Mouse (Mus musculus) lung, adult 2 months (tissue): ENCODE results near the gene Slc9b2. TPM values are rescaled to one million over a fixed set of nuclear protein-coding genes. Genes with fewer than 3 reads are reported as not detected.

Source experiments
- DNase-seq: peaks from one replicate; pipeline ENCODE4 v3.0.0; 2022
- H3K4me1 ChIP-seq: fragments of 200-500 bp; 2 replicates; pipeline ENCODE4 v1.6.1; 2011; ENCODE audit warnings: low read length; ENCODE audit not compliant: control insufficient read depth, insufficient read depth
- H3K4me3 ChIP-seq: fragments of 200-500 bp; replicated peaks from 2 replicates; pipeline ENCODE3; 2011; ENCODE audit warnings: low read depth, mild to moderate bottlenecking, control low read depth, low read length; ENCODE audit errors: extremely low read depth
- CTCF ChIP-seq: fragments of 200-500 bp; IDR thresholded peaks from 2 replicates; pipeline ENCODE4 v1.5.1; 2011; ENCODE audit warnings: mild to moderate bottlenecking, low read length, control low read depth; ENCODE audit not compliant: insufficient read depth
- POLR2A ChIP-seq: fragments of 200-500 bp; IDR thresholded peaks from 2 replicates; pipeline ENCODE4 v1.6.1; 2011; ENCODE audit warnings: low read depth, mild to moderate bottlenecking, control low read depth, low read length, borderline replicate concordance; ENCODE audit errors: extremely low read depth
- WGBS: fragments of 180-500 bp; shearing (Covaris S2); methylation state at CpG from one replicate; pipeline ENCODE4 v1.1.7; 2018; 5-methylcytosine and 5-hydroxymethylcytosine counted together
- polyA plus RNA-seq: library from polyadenylated mRNA; depleted of rRNA; stranded (reverse); fragments of >200 nt; gene quantifications from 2 replicates; pipeline ENCODE4 v1.2.3, GENCODE M21; 2012

Gene Slc9b2
- polyA plus RNA-seq, 1 experiment: 0.14 TPM

DNA sequence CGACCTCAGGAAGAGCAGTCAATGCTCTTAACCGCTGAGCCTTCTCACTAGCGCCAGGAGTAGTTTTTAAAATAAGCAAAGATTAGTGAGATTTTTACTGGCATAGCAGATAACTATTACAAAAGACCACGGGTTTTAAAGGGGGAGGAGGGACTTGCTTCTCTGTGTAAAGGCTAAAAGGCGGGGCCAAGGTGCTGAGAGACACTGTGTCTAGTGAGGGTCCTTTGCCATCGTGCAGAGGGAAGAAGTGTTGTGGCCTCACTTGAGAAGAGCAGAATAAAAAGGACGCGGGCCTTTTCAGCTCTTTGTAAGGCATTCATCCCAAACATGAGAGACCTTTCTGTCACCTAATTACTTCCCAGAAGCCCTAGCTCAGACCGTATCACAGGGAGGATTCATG, 2.9 kb upstream of the Slc9b2 start:
- TF ChIP-seq CTCF (no peak), POLR2A (no peak)
- Histone ChIP-seq H3K4me3 (no peak overlapping the region), H3K4me1 (no peaks in the 10 kb centered on the region)
- WGBS: 43% methylated on average over 9 of the region's 9 CpGs
- no peak for DNase-seq

DNA sequence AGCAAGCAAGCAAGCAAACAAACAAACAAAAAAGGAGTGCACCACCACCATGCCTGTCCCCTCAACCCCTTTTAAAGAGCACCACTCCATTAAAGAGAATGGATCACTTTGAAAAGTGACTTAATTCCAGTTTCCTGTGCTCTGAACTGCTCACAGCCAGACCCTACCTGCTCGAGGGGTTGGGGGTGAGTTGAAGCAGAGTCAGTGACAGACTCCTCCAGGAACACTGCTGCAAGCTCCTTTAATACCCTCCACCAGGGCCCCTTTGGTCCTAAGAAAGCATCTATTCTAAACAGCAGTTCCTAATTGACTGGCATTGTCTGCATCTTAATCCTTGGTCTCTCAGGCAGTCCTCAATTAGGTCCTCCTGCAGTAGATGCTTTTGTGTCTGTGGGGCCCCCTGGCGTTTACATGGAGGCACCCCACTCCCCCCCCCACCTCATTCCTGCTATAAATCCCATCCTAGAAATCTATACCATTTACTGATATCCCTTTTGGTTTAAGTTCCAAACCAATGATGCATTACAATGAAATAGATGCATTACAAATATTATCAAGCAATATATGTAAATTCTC, 5.5 kb downstream of the Slc9b2 start:
- no peak for DNase-seq
- WGBS: 50% methylated on average over 2 of the region's 2 CpGs
- Histone ChIP-seq H3K4me1 (no peaks in the 10 kb centered on the region), H3K4me3 (no peak overlapping the region)
- TF ChIP-seq POLR2A (no peak), CTCF (no peak)

DNA sequence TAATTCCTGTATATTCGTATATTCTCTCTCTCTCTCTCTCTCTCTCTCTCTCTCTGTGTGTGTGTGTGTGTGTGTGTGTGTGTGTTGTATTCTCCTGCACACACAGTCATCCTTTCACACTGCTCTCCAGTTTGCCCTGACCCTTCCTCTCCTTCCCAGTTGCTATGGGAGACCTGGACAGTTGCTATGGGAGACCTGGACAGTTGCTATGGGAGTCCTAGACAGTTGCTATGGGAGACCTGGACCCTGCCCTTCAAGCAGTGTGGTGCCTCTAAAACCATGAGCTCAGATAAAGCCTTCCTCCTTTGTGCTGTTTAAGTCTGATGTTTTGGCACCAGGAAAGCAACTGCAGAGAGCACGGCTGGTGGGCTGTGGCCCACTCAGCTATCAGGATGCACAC, 6.2 kb downstream of the Slc9b2 start:
- no peaks in the 10 kb centered on the region for H3K4me1 ChIP-seq
- DNase-seq: no peak
- TF ChIP-seq POLR2A: no peak
- no peak for TF ChIP-seq CTCF
- no peak overlapping the region for H3K4me3 ChIP-seq
- 72% methylated on average over 2 of the region's 2 CpGs for WGBS

DNA sequence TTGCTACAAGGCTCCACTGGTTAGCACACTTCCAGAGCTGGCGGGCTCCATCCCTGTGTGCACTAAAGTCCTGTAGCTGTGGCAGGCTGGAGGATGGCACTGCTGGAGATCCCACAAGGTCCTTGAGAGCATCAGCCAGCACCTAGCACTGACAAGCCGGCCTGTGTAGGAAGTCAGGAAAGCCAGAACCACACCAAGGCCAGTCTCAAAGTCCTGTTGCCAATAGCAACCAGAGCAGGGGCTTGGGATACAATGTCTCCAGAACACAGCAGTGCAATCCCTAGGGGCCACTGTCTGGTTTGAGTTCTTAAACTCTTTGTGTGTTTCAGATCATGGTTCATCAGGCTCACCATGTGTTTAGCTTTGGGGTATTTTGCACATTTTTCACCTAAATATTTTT, 7.3 kb downstream of the Slc9b2 start:
- Histone ChIP-seq H3K4me1 (no peaks in the 10 kb centered on the region), H3K4me3 (no peak overlapping the region)
- no peak for DNase-seq
- no peak for TF ChIP-seq POLR2A
- TF ChIP-seq CTCF: no peak
- WGBS: 61% methylated on average over 2 of the region's 2 CpGs

DNA sequence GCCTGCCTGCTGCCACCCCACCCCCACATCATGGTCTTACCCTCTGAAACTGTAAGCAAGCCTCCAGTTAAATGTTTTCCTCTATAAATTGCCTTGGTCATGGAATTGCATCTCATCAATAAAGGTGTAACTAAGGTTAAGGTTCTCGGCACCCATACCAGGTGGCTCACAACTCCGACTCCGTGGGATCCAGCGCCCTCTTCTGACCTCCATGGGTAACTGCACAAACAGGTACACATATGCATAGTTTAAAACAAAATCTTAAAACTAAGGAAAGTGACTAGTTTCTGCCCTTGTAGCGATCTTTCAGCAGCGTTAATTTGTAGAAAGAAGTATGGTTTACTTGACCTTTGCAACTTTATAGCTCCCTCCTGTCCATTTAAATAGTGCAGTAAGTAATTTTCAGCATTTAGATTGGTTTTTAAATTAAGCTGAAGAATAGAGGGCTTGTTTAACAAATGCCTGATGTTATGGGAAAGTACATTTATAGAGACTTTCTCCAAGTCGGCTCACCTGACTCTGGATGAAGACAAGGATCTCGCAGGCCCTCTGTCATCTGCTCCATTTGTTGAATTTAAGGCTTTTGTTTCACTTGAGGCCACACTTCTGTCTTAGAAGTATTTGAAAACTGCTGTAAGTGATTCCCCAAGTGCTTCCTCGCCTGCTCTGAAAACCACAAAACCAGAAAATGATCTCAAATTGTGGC, 8.4 kb downstream of the Slc9b2 start:
- 83% methylated on average over 9 of the region's 9 CpGs for WGBS
- no peaks in the 10 kb centered on the region for H3K4me1 ChIP-seq
- TF ChIP-seq POLR2A: no peak
- H3K4me3 ChIP-seq: no peak overlapping the region
- no peak for DNase-seq

DNA sequence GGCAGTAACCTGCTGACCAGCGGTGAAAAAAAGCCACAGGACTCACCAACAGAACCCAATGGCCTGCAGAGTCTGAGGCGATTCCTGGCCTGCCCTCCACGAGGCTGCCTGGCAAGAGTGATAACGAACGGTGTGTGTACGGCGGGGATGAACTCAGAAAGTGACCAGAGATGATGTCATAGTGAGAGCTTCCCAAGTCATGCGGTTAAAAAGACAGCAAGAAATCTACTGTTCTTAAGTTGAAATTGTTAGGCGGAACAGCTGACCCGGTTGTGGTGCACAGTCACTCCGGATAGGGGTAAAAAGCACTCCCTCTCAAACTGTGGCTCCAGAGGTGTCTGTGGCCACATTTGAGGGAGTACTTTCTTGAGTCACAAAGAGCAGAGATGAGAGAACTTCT, 10.8 kb downstream of the Slc9b2 start:
- 72% methylated on average over 11 of the region's 11 CpGs for WGBS
- TF ChIP-seq CTCF (no peak), POLR2A (no peak)
- DNase-seq: no peak
- Histone ChIP-seq H3K4me3 (no peak overlapping the region), H3K4me1 (no peaks in the 10 kb centered on the region)

DNA sequence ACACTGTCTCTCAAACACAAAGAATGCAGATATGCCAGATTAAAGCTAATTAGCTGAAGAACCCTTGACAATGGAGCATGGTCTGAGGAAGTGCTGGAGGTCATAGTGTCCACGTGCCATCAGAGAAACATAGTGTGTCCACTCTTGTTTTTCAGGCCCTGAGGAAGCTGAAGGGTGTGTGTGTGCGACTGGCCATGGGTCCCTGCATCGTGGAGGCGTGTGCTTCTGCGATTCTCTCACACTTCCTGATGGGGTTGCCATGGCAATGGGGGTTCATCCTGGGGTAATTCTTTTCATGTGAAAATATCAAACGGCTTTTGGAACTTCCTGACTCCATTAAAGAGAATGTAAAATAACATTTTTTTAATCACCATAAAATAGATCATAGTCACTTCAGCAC, 16.9 kb downstream of the Slc9b2 start:
- no peak for DNase-seq
- Histone ChIP-seq H3K4me1 (no peaks in the 10 kb centered on the region), H3K4me3 (no peak overlapping the region)
- TF ChIP-seq CTCF (no peak), POLR2A (no peak)
- whole genome bisulfite sequencing: 32% methylated on average over 6 of the region's 6 CpGs

DNA sequence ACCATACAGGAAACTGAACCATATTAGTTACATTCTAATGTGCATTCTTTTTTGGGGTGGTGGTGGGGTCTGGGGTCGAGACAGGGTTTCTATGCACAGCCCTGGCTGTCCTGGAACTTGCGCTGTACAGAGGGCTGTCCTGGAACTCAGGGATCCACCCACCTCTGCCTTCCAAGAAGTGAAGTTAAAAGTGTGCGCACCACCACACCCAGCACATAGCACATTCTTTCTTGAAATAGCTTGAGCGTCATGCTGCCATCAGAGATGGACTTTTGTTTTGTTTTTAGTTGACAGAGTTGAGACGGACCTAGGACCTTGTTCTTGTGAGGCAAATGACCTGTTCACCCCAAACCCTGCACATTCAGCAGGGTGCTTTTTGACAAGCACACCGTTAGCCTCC, 19.7 kb downstream of the Slc9b2 start:
- Histone ChIP-seq H3K4me1 (no peaks in the 10 kb centered on the region), H3K4me3 (no peak overlapping the region)
- no peak for DNase-seq
- WGBS: 62% methylated on average over 6 of the region's 6 CpGs
- TF ChIP-seq CTCF (no peak), POLR2A (no peak)

DNA sequence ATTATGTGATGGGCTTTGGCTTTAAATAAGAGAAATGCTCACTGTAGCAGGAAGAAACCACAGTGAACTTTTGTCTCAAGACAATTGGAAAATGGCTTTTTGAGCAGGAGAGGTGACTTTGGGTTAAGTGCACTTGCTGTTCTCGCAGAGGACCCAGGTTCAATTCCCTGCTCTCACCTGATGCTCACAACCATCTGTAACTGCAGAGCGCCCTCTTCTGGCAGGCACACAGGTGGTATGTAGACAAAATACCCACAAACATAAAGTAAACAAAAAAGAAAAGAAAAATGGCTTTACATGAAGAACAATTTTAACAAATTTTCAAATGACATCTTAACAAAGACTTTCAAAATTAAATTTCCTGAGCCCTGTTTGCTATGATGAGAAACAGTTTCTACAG, 20.1 kb downstream of the Slc9b2 start:
- no peak overlapping the region for H3K4me3 ChIP-seq
- no peak for TF ChIP-seq POLR2A
- peak; percentile 22; the same call in 1 of the 2 replicates for TF ChIP-seq CTCF
- no peaks in the 10 kb centered on the region for H3K4me1 ChIP-seq
- no peak for DNase-seq
- 53% methylated on average over 2 of the region's 2 CpGs for WGBS

DNA sequence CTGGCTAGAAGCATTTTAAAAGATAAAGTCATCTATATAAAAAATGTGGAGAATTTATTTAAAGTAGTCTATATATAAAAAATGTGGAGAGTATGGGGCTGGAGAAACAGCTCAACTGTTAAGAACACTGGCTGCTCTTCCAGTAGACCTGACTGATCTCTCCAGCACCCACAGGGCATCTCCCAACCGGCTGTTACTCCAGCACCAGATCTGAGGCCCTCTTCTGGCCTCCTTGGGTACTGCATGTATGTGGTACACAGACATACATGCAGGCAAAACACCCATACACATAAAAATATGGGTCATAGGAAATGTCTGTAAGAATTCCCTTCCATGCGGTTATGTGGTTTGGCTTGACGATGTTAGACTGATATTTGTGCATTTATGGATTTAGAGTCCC, 21.1 kb downstream of the Slc9b2 start:
- DNase-seq: peak; percentile 26
- WGBS: 53% methylated on average over 3 of the region's 3 CpGs
- Histone ChIP-seq H3K4me1 (no peaks in the 10 kb centered on the region), H3K4me3 (no peak overlapping the region)
- TF ChIP-seq CTCF: peak; percentile 37; the same call in 1 of the 2 replicates
- TF ChIP-seq POLR2A: no peak
